Mouse (Mus musculus): ENCODE data around the gene Oasl2. TPM values are rescaled to one million over a fixed set of nuclear protein-coding genes. Genes with fewer than 3 reads are reported as not detected.
"Not testable (repeated sequence)": the region's sequence is repeated elsewhere in the genome, so short reads cannot be mapped to it uniquely, and the experiment has no call there.

The Oasl2 gene
- total and polyA plus RNA-seq, 3 experiments = 0.31 TPM; not detected in 2

DNA sequence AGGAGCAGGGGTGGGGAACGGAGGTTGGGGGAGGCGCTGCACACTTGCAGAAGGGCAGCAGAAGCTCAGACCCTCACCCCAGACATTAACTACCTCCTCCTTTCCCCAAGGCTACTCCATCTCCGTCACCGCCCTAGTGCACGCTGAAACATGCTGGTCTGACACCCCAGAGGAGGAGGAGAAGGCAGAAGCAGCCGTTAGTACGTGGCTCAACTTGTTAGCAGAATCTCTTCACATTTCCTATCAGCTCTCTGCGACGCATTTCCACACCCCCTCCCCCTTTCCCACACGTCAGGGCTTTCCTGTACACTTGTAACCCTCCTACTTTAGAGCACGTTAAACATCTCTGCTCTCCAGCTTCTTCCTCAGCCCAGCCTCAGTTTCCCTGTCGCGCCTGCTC is 17.3 kb upstream of the Oasl2 start:
- dilution Hi-C loops (cut with MboI; ENCODE audit: extremely low pct_ligation_motif_present, extremely low pct_unique_long_range_greater_than_20kb, low sequenced_read_pairs) = no loop called here
- peaks cover 3% of the 10 kb centered on the region for H3K9me3 ChIP-seq (replicated peaks; ENCODE audit: low read length)
- no peaks in the 10 kb centered on the region for H3K27me3 ChIP-seq (replicated peaks)
- no peak overlapping the region for H3K4me3 ChIP-seq (replicated peaks in 1 of 3; ENCODE audit: low read depth in 2 of 3, low read length in 2 of 3, poor library complexity in 1 of 3)
- no peak for DNase-seq (ENCODE audit: extremely low read depth)
- H3K4me2 ChIP-seq (ENCODE audit: insufficient read depth, low read depth, poor library complexity, severe bottlenecking) = no peak overlapping the region
- H3K9ac ChIP-seq (ENCODE audit: insufficient read depth, low read depth) = no peak overlapping the region
- H3K79me2 ChIP-seq (replicated peaks; ENCODE audit: control insufficient read depth, extremely low read depth, insufficient read depth, poor library complexity, severe bottlenecking) = no peaks in the 10 kb centered on the region
- no peak for TF ChIP-seq PAX5 (IDR thresholded peaks at IDR 0.05; ENCODE audit: low read length)
- TF ChIP-seq RAD21 (IDR thresholded peaks at IDR 0.05; ENCODE audit: low read depth, low read length) = no peak
- no peak for TF ChIP-seq BHLHE40 (IDR thresholded peaks at IDR 0.05; ENCODE audit: low read depth, low read length)
- no peak for TF ChIP-seq MAX (IDR thresholded peaks at IDR 0.05; ENCODE audit: low read length)
- no peak for TF ChIP-seq TCF12 (IDR thresholded peaks at IDR 0.05; ENCODE audit: low read depth, low read length)
- no peak for TF ChIP-seq ZNF384 (IDR thresholded peaks at IDR 0.05; ENCODE audit: low read depth, low read length)
- TF ChIP-seq USF2 (conservative IDR thresholded peaks at IDR 0.05; ENCODE audit: low read depth, low read length) = no peak
- no peak for TF ChIP-seq POLR2A (IDR thresholded peaks at IDR 0.05; ENCODE audit: low read depth, low read length)
- TF ChIP-seq JUND (conservative IDR thresholded peaks at IDR 0.05; ENCODE audit: low read depth, low read length) = no peak
- no peak for TF ChIP-seq MAFK (IDR thresholded peaks at IDR 0.05; ENCODE audit: insufficient replicate concordance, low read length)
- no peak for TF ChIP-seq HCFC1 (IDR thresholded peaks at IDR 0.05; ENCODE audit: low read depth, low read length)
- TF ChIP-seq SIN3A (IDR thresholded peaks at IDR 0.05; ENCODE audit: low read length) = no peak
- TF ChIP-seq IRF4 (IDR thresholded peaks at IDR 0.05; ENCODE audit: low read depth, low read length) = no peak
- no peak for TF ChIP-seq SMC3 (IDR thresholded peaks at IDR 0.05; ENCODE audit: low read depth, low read length)
- no peak overlapping the region for H3K27ac ChIP-seq (ENCODE audit: insufficient read depth, low read depth)
- peaks cover 0 to 6% of the 10 kb centered on the region in 2 experiments; a peak in 1 of 4 replicates for H3K4me1 ChIP-seq (ENCODE audit: control insufficient read depth in 1 of 2, insufficient read depth in 2 of 2)
- in situ Hi-C loops (cut with MboI; ENCODE audit: low pct_ligation_motif_present, low pct_unique_long_range_greater_than_20kb, low sequenced_read_pairs) = no loop called here
- H3K36me3 ChIP-seq (replicated peaks in 1 of 2; ENCODE audit: control insufficient read depth in 1 of 2, insufficient read depth in 1 of 2, low read length in 1 of 2) = no peaks in the 10 kb centered on the region

DNA sequence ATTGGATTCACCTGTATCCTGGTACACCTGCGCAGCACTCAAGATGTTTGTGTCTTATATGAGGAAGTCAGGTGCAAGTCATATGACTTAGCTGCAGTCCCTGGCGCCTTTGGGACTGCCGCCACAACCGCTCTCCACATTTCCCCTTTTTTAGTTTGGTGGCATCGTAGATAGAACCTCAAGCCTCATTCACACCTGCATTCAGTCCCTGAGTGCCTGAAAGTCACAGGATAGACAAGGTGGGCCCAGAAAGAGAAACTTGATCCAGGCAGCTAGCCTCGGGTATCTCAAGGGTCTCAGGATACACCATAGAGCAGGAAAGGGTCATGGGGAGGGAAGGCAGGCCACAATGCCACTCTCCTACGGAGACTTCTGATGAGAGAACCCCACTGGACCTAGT is 14.4 kb upstream of the Oasl2 start:
- H3K9me3 ChIP-seq (replicated peaks; ENCODE audit: low read length); DNase-seq (ENCODE audit: extremely low read depth); H3K4me1 ChIP-seq (ENCODE audit: control insufficient read depth in 1 of 2, insufficient read depth in 2 of 2); H3K9ac ChIP-seq (ENCODE audit: insufficient read depth, low read depth); H3K36me3 ChIP-seq (replicated peaks in 1 of 2; ENCODE audit: control insufficient read depth in 1 of 2, insufficient read depth in 1 of 2, low read length in 1 of 2); H3K4me3 ChIP-seq (replicated peaks in 1 of 3; ENCODE audit: low read depth in 2 of 3, low read length in 2 of 3, poor library complexity in 1 of 3); H3K27ac ChIP-seq (ENCODE audit: insufficient read depth, low read depth); in situ Hi-C loops (cut with MboI; ENCODE audit: low pct_ligation_motif_present, low pct_unique_long_range_greater_than_20kb, low sequenced_read_pairs); H3K79me2 ChIP-seq (replicated peaks; ENCODE audit: control insufficient read depth, extremely low read depth, insufficient read depth, poor library complexity, severe bottlenecking); H3K27me3 ChIP-seq (replicated peaks); H3K4me2 ChIP-seq (ENCODE audit: insufficient read depth, low read depth, poor library complexity, severe bottlenecking); dilution Hi-C loops (cut with MboI; ENCODE audit: extremely low pct_ligation_motif_present, extremely low pct_unique_long_range_greater_than_20kb, low sequenced_read_pairs): not testable (repeated sequence)

DNA sequence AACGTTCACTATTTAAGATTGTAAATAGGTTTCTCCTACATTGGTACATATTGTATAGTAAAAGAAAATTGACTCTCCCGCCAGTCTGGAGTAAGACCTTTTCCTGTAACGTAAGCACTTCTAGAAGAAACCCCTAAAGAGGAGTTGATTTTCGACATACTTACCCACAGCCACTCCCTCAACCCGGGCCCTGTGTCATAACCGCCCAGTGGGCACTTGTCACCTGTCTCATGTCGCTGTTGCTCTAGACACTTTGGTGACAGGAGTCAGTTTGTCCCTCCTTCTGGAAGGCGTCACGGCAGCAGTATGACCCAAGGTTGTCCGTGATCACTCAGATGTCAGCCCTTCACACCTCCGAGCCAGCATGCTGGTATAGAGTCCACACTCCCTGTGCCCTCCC is 13.7 kb upstream of the Oasl2 start:
- H3K4me2 ChIP-seq (ENCODE audit: insufficient read depth, low read depth, poor library complexity, severe bottlenecking) = no peak overlapping the region
- no peak for DNase-seq (ENCODE audit: extremely low read depth)
- TF ChIP-seq MAX (IDR thresholded peaks at IDR 0.05; ENCODE audit: low read length) = no peak
- no peak for TF ChIP-seq EP300 (IDR thresholded peaks at IDR 0.05; ENCODE audit: low read length)
- TF ChIP-seq POLR2AphosphoS2 (IDR thresholded peaks at IDR 0.05; ENCODE audit: low read depth, low read length) = no peak
- H3K79me2 ChIP-seq (replicated peaks; ENCODE audit: control insufficient read depth, extremely low read depth, insufficient read depth, poor library complexity, severe bottlenecking) = no peaks in the 10 kb centered on the region
- H3K9me3 ChIP-seq (replicated peaks; ENCODE audit: low read length) = peaks cover 6% of the 10 kb centered on the region
- no peak overlapping the region for H3K4me3 ChIP-seq (replicated peaks in 1 of 3; ENCODE audit: low read depth in 2 of 3, low read length in 2 of 3, poor library complexity in 1 of 3)
- H3K4me1 ChIP-seq (ENCODE audit: control insufficient read depth in 1 of 2, insufficient read depth in 2 of 2) = no peaks in the 10 kb centered on the region
- no peaks in the 10 kb centered on the region for H3K27me3 ChIP-seq (replicated peaks)
- H3K27ac ChIP-seq (ENCODE audit: insufficient read depth, low read depth) = no peak overlapping the region
- in situ Hi-C loops (cut with MboI; ENCODE audit: low pct_ligation_motif_present, low pct_unique_long_range_greater_than_20kb, low sequenced_read_pairs) = no loop called here
- H3K9ac ChIP-seq (ENCODE audit: insufficient read depth, low read depth) = no peak overlapping the region
- dilution Hi-C loops (cut with MboI; ENCODE audit: extremely low pct_ligation_motif_present, extremely low pct_unique_long_range_greater_than_20kb, low sequenced_read_pairs) = no loop called here
- H3K36me3 ChIP-seq (replicated peaks in 1 of 2; ENCODE audit: control insufficient read depth in 1 of 2, insufficient read depth in 1 of 2, low read length in 1 of 2) = no peaks in the 10 kb centered on the region
